Mouse (Mus musculus) embryo, embryonic 10.5 days (tissue): ENCODE results near the gene Stx18.

ENCODE experiments used
- DNase-seq: peaks from one replicate; pipeline ENCODE4 v3.0.0-alpha.2; 2015; ENCODE audit warnings: low spot score

Gene Stx18

GRCm38 (mm10) chr5:38080472-38080871, 41.9 kb downstream of the Stx18 start:
- DNase-seq = no peak

- DNase-seq = peak; percentile 45
Measured at GRCm38 (mm10) chr5:38082589-38082988, 44.0 kb downstream of the Stx18 start.

- peak; percentile 37 for DNase-seq
Measured at GRCm38 (mm10) chr5:38083362-38083761, 44.8 kb downstream of the Stx18 start.

- DNase-seq = peak; percentile 72
Measured at GRCm38 (mm10) chr5:38084616-38085015, 46.1 kb downstream of the Stx18 start.

GRCm38 (mm10) chr5:38085561-38086392, 47.2 kb downstream of the Stx18 start:
- peak; percentile 86 for DNase-seq

GRCm38 (mm10) chr5:38090111-38090510, 51.6 kb downstream of the Stx18 start:
- DNase-seq = no peak

GRCm38 (mm10) chr5:38090581-38090980, 52.0 kb downstream of the Stx18 start:
- no peak for DNase-seq

- DNase-seq = peak; percentile 86
Measured at GRCm38 (mm10) chr5:38091046-38091965, 52.8 kb downstream of the Stx18 start.

- no peak for DNase-seq
Measured at GRCm38 (mm10) chr5:38091966-38092304, 53.4 kb downstream of the Stx18 start.

- DNase-seq = no peak
Measured at GRCm38 (mm10) chr5:38094331-38094730, 55.8 kb downstream of the Stx18 start.

GRCm38 (mm10) chr5:38097501-38098093, 59.1 kb downstream of the Stx18 start:
- peak; percentile 40 for DNase-seq

- no peak for DNase-seq
Measured at GRCm38 (mm10) chr5:38099139-38099676, 60.7 kb downstream of the Stx18 start.

GRCm38 (mm10) chr5:38102945-38103344, 64.4 kb downstream of the Stx18 start:
- DNase-seq = no peak

- DNase-seq = peak; percentile 29
Measured at GRCm38 (mm10) chr5:38106080-38106697, 67.6 kb downstream of the Stx18 start.

GRCm38 (mm10) chr5:38106807-38107206, 68.3 kb downstream of the Stx18 start:
- DNase-seq = no peak

GRCm38 (mm10) chr5:38114526-38114925, 76.0 kb downstream of the Stx18 start:
- DNase-seq = no peak

GRCm38 (mm10) chr5:38117056-38117455, 78.5 kb downstream of the Stx18 start:
- no peak for DNase-seq

- no peak for DNase-seq
Measured at GRCm38 (mm10) chr5:38119268-38119667, 80.7 kb downstream of the Stx18 start.

GRCm38 (mm10) chr5:38121699-38122098, 83.2 kb downstream of the Stx18 start:
- DNase-seq = no peak

GRCm38 (mm10) chr5:38126519-38127306, 88.2 kb downstream of the Stx18 start:
- no peak for DNase-seq

- DNase-seq = no peak
Measured at GRCm38 (mm10) chr5:38129339-38129738, 90.8 kb downstream of the Stx18 start.
